Mouse (Mus musculus) lung, embryonic 15.5 days (tissue): ENCODE measurements at regions not wholly inside any gene's neighbourhood (a gene's known extent, or its start where the extent isn't known, plus 50 kb on each side); places are given as distances from the start of the nearest gene placed in this dataset.

Experiments used
- ATAC-seq: fragments of 200-750 bp; cut with Nextera tagmentation; 2 replicates; pipeline ENCODE4 v1.8.0; 2017; ENCODE audit warnings: moderate number of reproducible peaks, borderline replicate concordance; ENCODE audit not compliant: low FRiP score, low TSS enrichment; ENCODE audit errors: extremely low read depth
- H3K27ac ChIP-seq: fragments of 300-500 bp; sonication (generic); 2 replicates; pipeline ENCODE4 v1.5.1; 2015; ENCODE audit warnings: moderate library complexity, mild to moderate bottlenecking, inconsistent platforms
- H3K27me3 ChIP-seq: fragments of 300-500 bp; sonication (generic); 2 replicates; pipeline ENCODE4 v1.6.1; 2015; ENCODE audit warnings: inconsistent platforms
- H3K36me3 ChIP-seq: fragments of 300-500 bp; sonication (generic); 2 replicates; pipeline ENCODE4 v1.6.1; 2015; ENCODE audit warnings: inconsistent platforms
- H3K4me1 ChIP-seq: fragments of 300-500 bp; sonication (generic); 2 replicates; pipeline ENCODE4 v1.6.1; 2015; ENCODE audit warnings: inconsistent platforms
- H3K4me2 ChIP-seq: fragments of 300-500 bp; sonication (generic); 2 replicates; pipeline ENCODE4 v1.6.1; 2015; ENCODE audit warnings: inconsistent platforms, mild to moderate bottlenecking, moderate library complexity
- H3K4me3 ChIP-seq: fragments of 300-500 bp; sonication (generic); 2 replicates; pipeline ENCODE4 v1.5.1; 2015; ENCODE audit warnings: mild to moderate bottlenecking, inconsistent platforms
- H3K9ac ChIP-seq: fragments of 300-500 bp; sonication (generic); 2 replicates; pipeline ENCODE4 v1.6.1; 2015; ENCODE audit warnings: inconsistent platforms
- H3K9me3 ChIP-seq: fragments of 300-500 bp; sonication (generic); 2 replicates; pipeline ENCODE4 v1.6.1; 2016; ENCODE audit warnings: inconsistent platforms
- WGBS: fragments of 180-500 bp; shearing (Covaris S2); methylation state at CpG from one replicate; pipeline ENCODE4 v1.1.7; 2015; 5-methylcytosine and 5-hydroxymethylcytosine counted together

DNA sequence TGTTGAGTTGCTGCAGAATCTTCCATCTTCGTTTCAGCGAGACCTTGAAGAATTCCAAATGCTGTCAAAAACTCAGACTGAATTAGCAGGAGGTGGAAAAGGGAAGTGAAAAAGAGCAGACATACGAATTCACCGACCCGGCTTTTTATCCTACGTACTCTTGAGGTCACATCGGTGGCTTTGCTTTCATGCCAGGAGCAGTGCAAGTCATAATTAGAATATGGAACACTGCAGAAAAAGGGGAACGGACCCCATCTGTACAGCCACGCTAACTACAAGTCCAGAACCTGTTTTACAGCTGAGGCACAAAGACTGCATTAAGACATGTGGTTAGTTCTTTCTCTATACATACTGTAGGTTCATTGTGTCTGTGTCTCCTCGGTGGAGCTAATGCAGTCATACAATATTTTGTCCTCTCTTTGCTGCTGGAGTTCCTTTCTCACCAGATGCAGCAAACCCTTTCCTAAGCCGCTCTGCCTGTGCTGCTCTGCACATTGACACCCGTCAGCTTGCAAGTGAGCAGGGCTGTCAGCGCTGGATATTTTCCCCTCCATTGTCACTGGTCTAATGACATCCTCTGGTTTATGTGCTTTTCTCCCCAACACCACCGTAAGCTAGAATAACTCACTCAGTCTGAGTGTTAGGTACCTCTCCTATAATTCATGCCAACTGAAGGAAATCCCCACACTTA is 276.9 kb upstream of the Meox2 start:
- Histone ChIP-seq H3K27me3 (no peaks in the 10 kb centered on the region), H3K4me3 (no peak overlapping the region), H3K9ac (no peak overlapping the region), H3K36me3 (no peaks in the 10 kb centered on the region), H3K4me2 (no peak overlapping the region), H3K4me1 (no peaks in the 10 kb centered on the region), H3K9me3 (no peaks in the 10 kb centered on the region), H3K27ac (no peak overlapping the region)
- no peak for ATAC-seq
- WGBS, result 76% methylated on average over 14 of the region's 14 CpGs

DNA sequence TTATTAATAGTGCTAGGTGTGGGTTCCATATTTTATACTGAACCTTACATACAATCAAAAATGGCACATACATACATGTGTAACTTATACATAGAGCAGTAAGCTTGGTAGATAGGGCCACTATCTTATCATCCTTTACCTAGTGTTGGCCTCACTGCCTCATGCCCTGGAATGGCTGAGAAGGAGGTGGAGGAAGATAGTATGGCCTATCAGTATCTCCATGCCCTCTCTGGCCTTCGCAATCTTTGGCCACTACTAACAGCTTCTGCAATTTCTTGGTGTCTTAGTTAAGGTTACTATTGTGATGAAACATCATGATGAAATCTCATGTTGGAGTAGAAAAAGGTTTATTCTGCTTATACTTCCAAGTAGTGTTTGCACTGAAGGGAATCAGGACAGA is 265.4 kb upstream of the Meox2 start:
- 93% methylated on average over 1 of the region's 1 CpGs for WGBS
- Histone ChIP-seq H3K36me3 (no peaks in the 10 kb centered on the region), H3K4me3 (no peak overlapping the region), H3K4me1 (no peaks in the 10 kb centered on the region), H3K9me3 (no peaks in the 10 kb centered on the region), H3K27ac (no peak overlapping the region), H3K9ac (no peak overlapping the region), H3K27me3 (no peaks in the 10 kb centered on the region), H3K4me2 (no peak overlapping the region)
- no peak for ATAC-seq

DNA sequence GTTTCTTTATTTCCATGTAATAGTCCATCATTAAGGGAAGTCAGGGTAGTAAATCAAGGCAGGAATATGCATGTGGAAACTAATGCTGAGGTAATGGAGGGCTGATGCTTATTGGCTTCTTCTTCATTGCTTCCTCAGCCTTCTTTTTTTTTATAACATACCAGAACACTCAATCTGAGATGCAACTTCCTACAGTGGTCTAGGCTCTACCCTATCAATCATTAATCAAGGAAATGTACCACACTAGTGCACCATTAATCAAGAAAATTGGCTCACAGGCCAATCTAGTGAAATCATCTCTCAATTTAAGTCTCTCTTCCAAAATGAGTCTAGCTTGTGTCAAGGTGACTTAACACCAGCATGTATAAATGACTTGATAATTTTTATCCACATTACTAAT is 263.2 kb upstream of the Meox2 start:
- H3K36me3 ChIP-seq, result no peaks in the 10 kb centered on the region
- no peak overlapping the region for H3K4me3 ChIP-seq
- no peaks in the 10 kb centered on the region for H3K9me3 ChIP-seq
- H3K27me3 ChIP-seq, result no peaks in the 10 kb centered on the region
- H3K27ac ChIP-seq, result no peak overlapping the region
- H3K4me1 ChIP-seq, result no peaks in the 10 kb centered on the region
- ATAC-seq, result no peak
- H3K9ac ChIP-seq, result no peak overlapping the region
- H3K4me2 ChIP-seq, result no peak overlapping the region

DNA sequence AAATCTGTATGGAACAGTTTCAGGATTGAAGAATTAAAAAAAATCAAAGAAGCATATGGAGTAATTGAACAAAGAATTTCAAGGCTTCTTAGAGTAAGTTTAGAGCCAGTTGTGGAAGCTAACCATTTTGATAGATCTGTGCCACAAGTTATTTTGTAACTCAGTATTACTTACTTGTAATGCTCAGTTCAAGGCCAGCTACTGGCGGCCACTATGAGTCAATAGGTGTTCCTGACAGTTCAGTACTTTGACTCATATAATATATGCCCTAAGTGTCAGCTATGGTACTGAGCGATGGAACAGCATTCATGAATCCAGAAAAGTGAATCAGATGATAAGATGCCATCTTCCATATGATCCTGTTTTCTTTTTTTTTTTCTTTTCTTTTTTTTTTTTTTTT is 259.3 kb upstream of the Meox2 start:
- no peaks in the 10 kb centered on the region for H3K36me3 ChIP-seq
- no peaks in the 10 kb centered on the region for H3K27me3 ChIP-seq
- ATAC-seq, result no peak
- no peaks in the 10 kb centered on the region for H3K9me3 ChIP-seq
- no peak overlapping the region for H3K4me3 ChIP-seq
- no peaks in the 10 kb centered on the region for H3K4me1 ChIP-seq
- 81% methylated on average over 2 of the region's 2 CpGs for WGBS
- H3K4me2 ChIP-seq, result no peak overlapping the region
- no peak overlapping the region for H3K9ac ChIP-seq
- H3K27ac ChIP-seq, result no peak overlapping the region

DNA sequence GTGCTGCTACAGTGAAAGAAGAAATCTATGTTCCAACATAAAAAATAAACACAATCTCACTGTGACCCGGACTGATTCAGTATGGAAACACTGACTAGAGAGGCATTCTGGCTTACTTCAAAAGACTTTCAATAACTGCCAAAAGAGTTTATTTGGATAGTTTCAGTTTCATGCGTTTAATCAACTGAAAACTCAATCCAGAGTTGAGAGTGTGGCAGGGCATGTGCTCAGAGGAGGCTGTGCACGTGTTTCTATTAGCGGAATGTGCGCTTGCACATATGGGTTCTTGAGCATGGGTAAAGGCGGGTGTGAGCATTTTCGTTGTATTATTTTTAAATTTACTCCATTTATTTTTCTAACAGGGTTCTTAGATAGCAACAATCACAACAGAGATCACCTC is 245.2 kb upstream of the Meox2 start:
- no peak overlapping the region for H3K9ac ChIP-seq
- H3K4me3 ChIP-seq, result no peak overlapping the region
- no peaks in the 10 kb centered on the region for H3K27me3 ChIP-seq
- H3K27ac ChIP-seq, result no peak overlapping the region
- H3K36me3 ChIP-seq, result no peaks in the 10 kb centered on the region
- no peaks in the 10 kb centered on the region for H3K4me1 ChIP-seq
- no peak overlapping the region for H3K4me2 ChIP-seq
- ATAC-seq, result no peak
- WGBS, result 59% methylated on average over 7 of the region's 7 CpGs
- H3K9me3 ChIP-seq, result no peaks in the 10 kb centered on the region

DNA sequence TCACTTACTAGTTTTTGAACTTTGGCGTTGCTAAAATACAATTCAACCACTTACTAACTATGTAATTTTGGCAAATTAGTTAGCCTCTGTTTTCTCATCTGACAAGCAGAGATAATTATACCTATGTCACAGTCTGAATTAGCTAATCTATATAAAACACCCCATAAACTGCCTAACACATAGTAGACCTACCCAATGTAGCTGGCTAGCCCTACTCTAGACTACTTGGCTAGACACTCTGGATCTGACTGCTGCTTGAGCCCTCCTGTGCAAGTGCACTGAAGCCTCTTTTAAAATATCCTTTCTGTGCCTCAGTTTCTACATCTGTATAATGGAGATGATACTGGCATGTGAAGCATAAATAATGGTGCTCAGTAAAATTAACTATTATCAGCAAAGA is 227.6 kb upstream of the Meox2 start:
- no peak overlapping the region for H3K4me3 ChIP-seq
- no peaks in the 10 kb centered on the region for H3K36me3 ChIP-seq
- no peak overlapping the region for H3K9ac ChIP-seq
- no peaks in the 10 kb centered on the region for H3K4me1 ChIP-seq
- no peak overlapping the region for H3K4me2 ChIP-seq
- H3K27ac ChIP-seq, result no peak overlapping the region
- H3K27me3 ChIP-seq, result no peaks in the 10 kb centered on the region
- no peak for ATAC-seq
- H3K9me3 ChIP-seq, result no peaks in the 10 kb centered on the region
- WGBS, result 62% methylated on average over 1 of the region's 1 CpGs

DNA sequence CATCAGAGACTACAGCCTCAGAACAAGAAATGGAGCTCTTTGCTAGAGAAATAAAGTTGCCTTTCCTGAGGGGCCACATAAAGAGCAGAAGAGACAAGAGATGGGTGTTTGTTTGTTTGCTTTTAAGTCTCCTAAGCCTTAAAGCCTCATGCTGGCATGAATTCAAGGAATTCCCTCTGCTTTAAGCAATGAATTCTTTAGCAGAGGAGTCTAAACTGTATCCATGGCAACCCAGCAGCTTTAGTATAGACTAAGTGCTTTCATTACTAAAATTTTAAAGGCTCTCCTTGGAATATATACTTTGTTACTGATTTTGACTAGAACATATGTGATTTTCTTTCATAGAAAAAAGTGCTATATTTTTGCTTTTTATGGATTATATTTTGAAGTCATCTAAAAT is 195.0 kb upstream of the Meox2 start:
- no peak overlapping the region for H3K9ac ChIP-seq
- H3K4me1 ChIP-seq, result peaks cover 8% of the 10 kb centered on the region
- no peaks in the 10 kb centered on the region for H3K36me3 ChIP-seq
- no peaks in the 10 kb centered on the region for H3K27me3 ChIP-seq
- no peaks in the 10 kb centered on the region for H3K9me3 ChIP-seq
- no peak overlapping the region for H3K27ac ChIP-seq
- no peak overlapping the region for H3K4me3 ChIP-seq
- ATAC-seq, result no peak
- no peak overlapping the region for H3K4me2 ChIP-seq

DNA sequence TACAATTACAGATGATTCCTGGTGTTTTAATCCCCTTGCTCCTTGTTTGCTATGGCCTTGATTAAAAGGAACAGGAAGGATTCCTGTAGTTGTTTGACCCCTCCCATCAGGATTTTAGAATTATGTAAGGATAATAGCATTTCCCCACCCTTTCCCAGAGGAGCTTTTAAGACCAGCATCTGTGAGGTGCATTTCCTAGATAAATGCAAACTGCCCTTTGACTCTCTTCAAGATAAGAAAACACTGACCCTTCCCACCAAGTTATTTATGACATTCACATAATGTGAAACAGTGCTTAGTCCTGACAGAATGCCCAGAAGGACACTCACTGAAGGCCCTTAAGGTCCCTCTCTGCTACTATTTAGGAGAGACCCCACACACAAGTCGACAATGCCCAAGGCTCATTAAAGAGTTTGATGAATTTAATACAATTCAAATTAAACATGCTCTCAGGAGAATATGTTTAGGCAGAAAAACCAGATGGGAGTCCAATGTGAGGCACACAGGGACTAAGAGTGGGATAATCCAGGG is 190.7 kb upstream of the Meox2 start:
- H3K4me1 ChIP-seq, result peaks cover 8% of the 10 kb centered on the region
- H3K9me3 ChIP-seq, result no peaks in the 10 kb centered on the region
- no peak overlapping the region for H3K4me3 ChIP-seq
- no peak overlapping the region for H3K4me2 ChIP-seq
- no peak for ATAC-seq
- no peaks in the 10 kb centered on the region for H3K27me3 ChIP-seq
- H3K36me3 ChIP-seq, result no peaks in the 10 kb centered on the region
- H3K27ac ChIP-seq, result no peak overlapping the region
- H3K9ac ChIP-seq, result no peak overlapping the region
- WGBS, result 38% methylated on average over 1 of the region's 1 CpGs

DNA sequence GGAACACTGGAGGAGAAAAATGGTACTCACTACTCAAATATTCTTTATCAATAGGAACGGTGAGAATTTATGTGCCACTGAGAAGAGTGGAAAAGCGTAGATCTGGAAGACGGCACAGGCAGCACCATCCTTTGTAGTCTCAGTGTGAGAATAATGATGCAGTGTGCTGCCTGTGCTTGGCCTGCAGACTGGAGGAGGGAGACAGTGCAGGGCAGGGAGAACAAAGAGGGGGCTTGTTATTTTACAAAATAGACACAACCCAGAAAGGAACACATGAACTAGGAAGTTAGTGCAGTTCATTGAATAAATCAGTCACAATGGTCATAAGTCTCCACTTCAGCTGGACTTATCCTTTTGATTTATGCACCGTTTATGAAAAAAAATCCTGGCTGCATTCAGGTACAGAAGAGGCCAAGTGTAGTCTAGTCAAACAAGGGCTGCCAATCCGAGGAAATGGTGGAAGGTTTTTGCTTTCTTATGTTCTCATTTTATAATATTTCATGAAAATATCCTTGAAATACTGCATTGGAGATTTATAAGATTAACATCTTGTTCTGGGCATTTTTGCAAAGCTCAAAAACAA is 190.0 kb upstream of the Meox2 start:
- Histone ChIP-seq H3K4me1 (peaks cover 5% of the 10 kb centered on the region; the same call in 1 of the 2 replicates), H3K4me3 (no peak overlapping the region), H3K9ac (no peak overlapping the region), H3K27ac (no peak overlapping the region), H3K9me3 (no peaks in the 10 kb centered on the region), H3K4me2 (no peak overlapping the region), H3K27me3 (no peaks in the 10 kb centered on the region), H3K36me3 (no peaks in the 10 kb centered on the region)
- no peak for ATAC-seq
- WGBS, result 56% methylated on average over 5 of the region's 5 CpGs

DNA sequence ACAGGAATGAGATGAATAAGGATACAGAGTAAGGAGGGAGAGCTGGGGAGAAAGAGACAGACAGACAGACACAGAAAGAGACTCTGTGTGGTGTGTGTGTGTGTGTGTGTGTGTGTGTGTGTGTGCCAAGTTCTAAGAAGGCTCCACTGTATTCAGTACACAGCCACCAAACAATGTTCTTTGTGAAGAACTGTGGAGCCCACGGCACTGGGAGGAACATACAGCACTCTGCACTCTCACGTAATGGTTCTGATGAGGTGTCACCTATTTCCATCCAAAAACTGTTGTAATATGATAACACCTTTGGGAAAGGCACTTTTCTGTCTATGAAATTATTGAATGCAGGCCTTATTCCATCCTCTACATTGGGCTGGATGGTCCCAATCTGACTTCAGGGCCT is 184.8 kb upstream of the Meox2 start:
- Histone ChIP-seq H3K27ac (no peak overlapping the region), H3K27me3 (no peaks in the 10 kb centered on the region), H3K4me3 (no peak overlapping the region), H3K4me2 (no peak overlapping the region), H3K9ac (no peak overlapping the region), H3K36me3 (no peaks in the 10 kb centered on the region), H3K4me1 (no peaks in the 10 kb centered on the region), H3K9me3 (no peaks in the 10 kb centered on the region)
- no peak for ATAC-seq
- 69% methylated on average over 2 of the region's 2 CpGs for WGBS

DNA sequence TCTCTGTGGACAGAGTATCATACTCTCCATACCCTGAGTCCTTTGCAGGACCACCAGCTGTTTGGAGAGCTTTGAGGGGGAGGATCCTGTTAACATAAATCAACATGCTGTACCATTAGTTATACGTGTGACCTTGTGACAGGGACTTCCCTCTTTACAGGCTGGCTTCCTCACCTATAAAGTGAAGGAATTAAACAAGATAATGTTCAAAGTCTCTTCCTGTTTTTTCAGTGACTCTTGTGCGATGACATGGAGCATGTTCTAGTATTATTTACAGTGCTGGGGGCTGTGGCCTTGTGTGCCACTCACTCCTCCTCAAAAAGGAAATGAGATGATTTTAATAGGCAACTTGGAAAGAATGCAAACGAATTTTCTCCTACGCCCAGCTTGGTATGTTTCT is 182.1 kb upstream of the Meox2 start:
- no peaks in the 10 kb centered on the region for H3K27me3 ChIP-seq
- no peak overlapping the region for H3K4me2 ChIP-seq
- 32% methylated on average over 4 of the region's 4 CpGs for WGBS
- H3K4me3 ChIP-seq, result no peak overlapping the region
- no peaks in the 10 kb centered on the region for H3K4me1 ChIP-seq
- H3K27ac ChIP-seq, result no peak overlapping the region
- no peaks in the 10 kb centered on the region for H3K9me3 ChIP-seq
- ATAC-seq, result no peak
- no peak overlapping the region for H3K9ac ChIP-seq
- H3K36me3 ChIP-seq, result no peaks in the 10 kb centered on the region

DNA sequence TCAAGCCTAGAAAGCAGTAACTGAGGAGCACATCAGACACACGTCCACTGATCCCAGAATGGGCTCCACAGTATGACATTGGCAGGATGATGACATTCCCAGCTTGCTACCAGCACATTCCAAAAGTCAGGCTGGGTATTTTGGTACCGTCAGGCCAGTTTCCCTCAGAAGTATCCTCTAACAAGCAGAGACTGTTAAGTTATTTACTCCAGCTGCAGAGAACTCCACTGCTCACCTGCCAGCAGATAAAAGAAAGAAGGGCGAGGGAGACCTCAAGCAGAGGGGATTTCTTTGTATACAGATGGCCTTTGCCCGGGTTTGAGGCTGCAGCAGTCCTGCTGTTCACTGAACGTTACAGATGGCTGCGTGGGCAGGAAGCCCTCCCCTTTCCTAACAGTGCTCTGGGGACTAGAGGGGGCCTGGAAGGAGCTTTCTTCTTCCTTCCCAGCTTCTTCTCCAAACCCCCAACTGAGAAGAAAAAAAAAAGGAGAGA is 175.2 kb upstream of the Meox2 start:
- ATAC-seq, result peak; percentile 74; the same call in 1 of the 2 replicates
- Histone ChIP-seq H3K4me3 (no peak overlapping the region), H3K9ac (no peak overlapping the region), H3K4me1 (0 out of 2 replicates have a peak, but pooled peaks cover 7% of the 10 kb centered on the region), H3K36me3 (no peaks in the 10 kb centered on the region), H3K27me3 (no peaks in the 10 kb centered on the region), H3K9me3 (no peaks in the 10 kb centered on the region), H3K27ac (peak overlapping the region; percentile 80), H3K4me2 (no peak overlapping the region)
- 4% methylated on average over 6 of the region's 6 CpGs for WGBS
